Mouse (Mus musculus) heart, postnatal 36 days (tissue): ENCODE measurements around the gene Itga8. TPM values are rescaled to one million over a fixed set of nuclear protein-coding genes. Genes with fewer than 3 reads are reported as not detected.

ENCODE experiments used
- DNase-seq, 2 experiments: peaks; one replicate each; pipeline ENCODE4 v3.0.0; 2021 to 2022
- intact Hi-C: fragments of 180-260 bp; cut with DNase I; formaldehyde crosslinking; loops from one replicate; pipeline ENCODE4 v1.15.1; 2025
- total RNA-seq, 2 experiments: library from RNA; stranded (reverse); gene quantifications; 2 replicates each; pipeline ENCODE4 v1.2.3; 2021

Itga8 gene
- total RNA-seq, 2 experiments from 2014 or later: 5.9 to 6.8 TPM

- intact Hi-C loops: no loop called here
- no peak for DNase-seq
Observed at GRCm38 (mm10) chr2:12205875-12206274, 95.8 kb downstream of the Itga8 start.

- intact Hi-C loops: no loop called here
- no peak for DNase-seq
Observed at GRCm38 (mm10) chr2:12203231-12203630, 98.5 kb downstream of the Itga8 start.

GRCm38 (mm10) chr2:12198699-12199098, 103.0 kb downstream of the Itga8 start:
- no peak for DNase-seq
- intact Hi-C loops: no loop called here

GRCm38 (mm10) chr2:12198214-12198613, 103.5 kb downstream of the Itga8 start:
- intact Hi-C loops: no loop called here
- no peak for DNase-seq

GRCm38 (mm10) chr2:12197711-12198110, 104.0 kb downstream of the Itga8 start:
- intact Hi-C loops: no loop called here

GRCm38 (mm10) chr2:12189026-12189425, 112.7 kb downstream of the Itga8 start:
- intact Hi-C loops: no loop called here
- DNase-seq: no peak

More at GRCm38 (mm10) chr2:12197711-12198110, 104.0 kb downstream of the Itga8 start:
- no peak for DNase-seq

GRCm38 (mm10) chr2:12187646-12188045, 114.1 kb downstream of the Itga8 start:
- no peak for DNase-seq
- intact Hi-C loops: no loop called here

- no peak for DNase-seq
- intact Hi-C loops: no loop called here
Observed at GRCm38 (mm10) chr2:12182402-12182948, 119.2 kb downstream of the Itga8 start.

- DNase-seq: no peak
- intact Hi-C loops: no loop called here
Observed at GRCm38 (mm10) chr2:12180635-12181034, 121.1 kb downstream of the Itga8 start.

GRCm38 (mm10) chr2:12174722-12175427, 126.8 kb downstream of the Itga8 start:
- DNase-seq: no peak
- intact Hi-C loops: no loop called here

- no peak for DNase-seq
- intact Hi-C loops: no loop called here
Observed at GRCm38 (mm10) chr2:12170221-12170620, 131.5 kb downstream of the Itga8 start.

GRCm38 (mm10) chr2:12160486-12160885, 141.2 kb downstream of the Itga8 start:
- intact Hi-C loops: loop anchor here (2.0 kb wide), 2 partner anchors 140 to 228 kb away; partner anchors contain the start of gene Itga8
- DNase-seq: peak; percentile 19 to 27

GRCm38 (mm10) chr2:12157001-12157400, 144.7 kb downstream of the Itga8 start:
- intact Hi-C loops: loop anchor here (5.0 kb wide), 1 partner anchor 135 kb away; no protein-coding TSS in a partner anchor
- DNase-seq: no peak

GRCm38 (mm10) chr2:12156401-12156800, 145.3 kb downstream of the Itga8 start:
- intact Hi-C loops: loop anchor here (5.0 kb wide), 1 partner anchor 136 kb away; no protein-coding TSS in a partner anchor
- DNase-seq: no peak

GRCm38 (mm10) chr2:12154676-12155075, 147.0 kb downstream of the Itga8 start:
- no peak for DNase-seq
- intact Hi-C loops: loop anchor here (5.0 kb wide), 1 partner anchor 138 kb away; no protein-coding TSS in a partner anchor

- no peak for DNase-seq
- intact Hi-C loops: no loop called here
Observed at GRCm38 (mm10) chr2:12153551-12153950, 148.2 kb downstream of the Itga8 start.

- DNase-seq: no peak
- intact Hi-C loops: no loop called here
Observed at GRCm38 (mm10) chr2:12147902-12148301, 153.8 kb downstream of the Itga8 start.

- intact Hi-C loops: no loop called here
Observed at GRCm38 (mm10) chr2:12146612-12147011, 155.1 kb downstream of the Itga8 start.

GRCm38 (mm10) chr2:12138765-12139368, 162.9 kb downstream of the Itga8 start:
- no peak for DNase-seq
- intact Hi-C loops: no loop called here

More at GRCm38 (mm10) chr2:12146612-12147011, 155.1 kb downstream of the Itga8 start:
- no peak for DNase-seq

GRCm38 (mm10) chr2:12126580-12126979, 175.1 kb downstream of the Itga8 start:
- no peak for DNase-seq
- intact Hi-C loops: no loop called here

GRCm38 (mm10) chr2:12115479-12115878, 186.2 kb downstream of the Itga8 start:
- DNase-seq: no peak

GRCm38 (mm10) chr2:12109306-12109705, 192.4 kb downstream of the Itga8 start:
- intact Hi-C loops: no loop called here
- DNase-seq: no peak

More at GRCm38 (mm10) chr2:12115479-12115878, 186.2 kb downstream of the Itga8 start:
- intact Hi-C loops: no loop called here
